Mouse (Mus musculus) ovary, postnatal 10 days (tissue): Measurements from ENCODE around the gene Vmn2r94.

Source experiments
- DNase-seq: peaks from one replicate; pipeline ENCODE4 v3.0.0; 2022; ENCODE audit warnings: low spot score

Gene Vmn2r94

DNA sequence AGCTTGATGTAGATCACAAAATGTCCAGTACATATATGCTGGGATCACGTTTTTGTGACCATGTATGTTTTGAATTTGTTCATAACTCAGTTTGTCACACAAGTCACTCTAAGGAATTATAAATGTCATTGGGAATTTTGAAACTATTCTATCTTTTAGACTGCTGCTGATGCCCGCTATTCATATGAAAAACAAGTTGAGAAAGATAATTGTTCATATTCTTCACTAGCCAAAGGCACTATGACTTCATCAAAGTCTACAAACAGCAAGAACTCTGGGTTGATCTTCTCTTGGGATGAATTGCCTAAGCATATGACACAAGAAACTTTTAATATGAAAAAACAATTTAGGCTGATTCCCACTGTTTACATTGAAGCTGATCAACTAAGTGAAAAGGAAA is at the start of gene Vmn2r94:
Vmn2r94 (minus strand) TSS at position 101 of the 400 bp plus-strand sequence.
- no peak for DNase-seq

- no peak for DNase-seq
These were observed 45.5 kb upstream of the Vmn2r94 start for GRCm38 (mm10) chr17:18323031-18323430.

- DNase-seq: no peak
These were observed 20.2 kb upstream of the Vmn2r94 start, which contains the start of gene Vmn2r93 for GRCm38 (mm10) chr17:18297799-18298198. Vmn2r93 (plus strand) TSS chr17:18298099.

DNA sequence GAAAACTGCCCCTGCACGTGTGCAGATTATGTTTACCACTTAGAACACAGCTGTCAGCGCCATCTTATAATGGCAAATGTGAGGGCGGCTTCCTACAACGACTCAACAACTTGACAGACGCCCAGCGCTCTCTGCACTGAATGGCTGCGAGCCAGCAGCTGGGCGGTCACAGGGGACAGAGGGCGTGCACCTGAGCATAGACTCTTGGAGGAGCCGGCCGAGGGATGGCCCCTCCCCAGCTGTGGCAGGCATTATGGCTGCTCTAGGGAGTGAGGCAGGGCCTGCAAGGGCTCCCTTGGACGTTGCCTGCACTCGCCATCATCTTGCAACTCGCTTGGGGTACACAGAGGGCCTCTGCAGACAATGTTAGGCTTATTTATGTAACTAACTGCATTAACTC is 40.6 kb downstream of the Vmn2r94 start:
- DNase-seq: no peak

GRCm38 (mm10) chr17:18231996-18232395 is 45.6 kb downstream of the Vmn2r94 start:
- DNase-seq: no peak

DNA sequence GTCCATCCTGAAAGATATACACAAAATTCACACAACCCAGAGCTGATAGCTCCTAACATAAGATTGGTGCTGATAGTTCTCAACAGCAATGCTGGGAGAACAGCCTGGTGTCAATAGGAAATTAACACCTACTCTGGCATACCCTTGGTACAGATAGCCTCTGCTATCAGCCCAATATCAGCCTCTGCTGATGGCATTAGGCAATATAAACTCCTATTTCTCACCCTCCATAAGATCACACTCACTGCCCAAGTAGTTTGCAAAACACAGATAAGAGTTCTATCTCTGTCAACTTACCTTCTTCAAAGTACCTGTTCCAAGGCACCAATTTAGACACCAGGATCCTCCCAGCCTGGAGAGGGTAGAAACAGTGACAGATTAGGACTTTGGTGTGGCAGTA is 56.3 kb downstream of the Vmn2r94 start:
- DNase-seq: no peak
